Mouse (Mus musculus) T-helper 2 cell (primary cell): ENCODE measurements around the gene Kif3b.
"Not testable (repeated sequence)": the region's sequence is repeated elsewhere in the genome, so short reads cannot be mapped to it uniquely, and the experiment has no call there.

Experiments
- in situ Hi-C: fragments of 300-600 bp; cut with MboI, MseI; formaldehyde crosslinking; loops from one replicate; pipeline ENCODE4 v1.15.1; 2025; ENCODE audit warnings: high pct_unique_total_duplicates

Gene Kif3b

GRCm38 (mm10) chr2:153290938-153291928 is at the start of gene Kif3b:
TSS of gene Kif3b (plus strand) at chr2:153291413.
- in situ Hi-C loops, result loop anchor here (5.0 kb wide), 1 partner anchor 51 kb away; no protein-coding TSS in a partner anchor

- in situ Hi-C loops, result no loop called here
These were observed 49.1 kb upstream of the Kif3b start for GRCm38 (mm10) chr2:153242156-153242555.

GRCm38 (mm10) chr2:153249751-153250150 is 41.5 kb upstream of the Kif3b start:
- in situ Hi-C loops, result no loop called here

- in situ Hi-C loops, result no loop called here
These were observed 34.6 kb upstream of the Kif3b start for GRCm38 (mm10) chr2:153256604-153257003.

- in situ Hi-C loops, result no loop called here
These were observed 32.0 kb upstream of the Kif3b start for GRCm38 (mm10) chr2:153259030-153259863.

GRCm38 (mm10) chr2:153259864-153260674 is 31.1 kb upstream of the Kif3b start:
- in situ Hi-C loops, result no loop called here

GRCm38 (mm10) chr2:153263053-153263452 is 28.2 kb upstream of the Kif3b start:
- in situ Hi-C loops, result no loop called here

GRCm38 (mm10) chr2:153267331-153267730 is 23.9 kb upstream of the Kif3b start:
- in situ Hi-C loops, result no loop called here

GRCm38 (mm10) chr2:153270231-153270915 is 20.8 kb upstream of the Kif3b start:
- in situ Hi-C loops, result not testable (repeated sequence)

- in situ Hi-C loops, result not testable (repeated sequence)
These were observed 16.9 kb upstream of the Kif3b start for GRCm38 (mm10) chr2:153274200-153274918.

GRCm38 (mm10) chr2:153274919-153275247 is 16.3 kb upstream of the Kif3b start:
- in situ Hi-C loops, result no loop called here

GRCm38 (mm10) chr2:153275577-153275976 is 15.6 kb upstream of the Kif3b start:
- in situ Hi-C loops, result not testable (repeated sequence)

GRCm38 (mm10) chr2:153276440-153276839 is 14.8 kb upstream of the Kif3b start:
- in situ Hi-C loops, result no loop called here

- in situ Hi-C loops, result not testable (repeated sequence)
These were observed 14.4 kb upstream of the Kif3b start for GRCm38 (mm10) chr2:153276846-153277245.

- in situ Hi-C loops, result no loop called here
These were observed 12.9 kb upstream of the Kif3b start for GRCm38 (mm10) chr2:153278357-153278756.

- in situ Hi-C loops, result no loop called here
These were observed 7.3 kb upstream of the Kif3b start for GRCm38 (mm10) chr2:153283919-153284318.

- in situ Hi-C loops, result no loop called here
These were observed 4.7 kb upstream of the Kif3b start for GRCm38 (mm10) chr2:153286524-153286923.

- in situ Hi-C loops, result no loop called here
These were observed 3.4 kb upstream of the Kif3b start for GRCm38 (mm10) chr2:153287835-153288234.

GRCm38 (mm10) chr2:153292305-153292861 is 1.2 kb downstream of the Kif3b start:
- in situ Hi-C loops, result loop anchor here (5.0 kb wide), 1 partner anchor 50 kb away; no protein-coding TSS in a partner anchor

GRCm38 (mm10) chr2:153295196-153295595 is 4.0 kb downstream of the Kif3b start:
- in situ Hi-C loops, result no loop called here
